Mouse (Mus musculus) kidney, postnatal 14 days (tissue): Measurements from ENCODE around the gene Nisch.

Experiments used
- DNase-seq: peaks from one replicate; pipeline ENCODE4 v3.0.0; 2022; ENCODE audit warnings: mixed read lengths

Nisch gene

DNA sequence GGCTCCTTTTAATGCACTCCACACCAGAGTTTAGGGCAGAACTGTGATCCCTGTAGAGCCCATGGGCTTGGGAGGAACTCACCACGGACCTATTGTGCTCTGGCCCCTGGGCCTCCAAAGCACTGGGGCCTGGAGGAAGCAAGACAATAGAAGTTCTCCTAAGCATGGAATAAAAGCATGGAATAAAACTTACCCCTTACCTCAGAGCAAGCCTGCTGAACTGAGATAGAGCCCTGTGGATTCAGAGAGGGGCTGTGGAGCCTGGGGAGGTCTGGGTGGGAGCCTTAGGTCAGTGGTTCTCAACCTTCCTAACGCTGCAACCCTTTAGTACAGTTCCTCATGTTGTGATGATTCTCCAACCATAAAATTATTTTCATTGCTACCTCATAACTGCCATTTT, at the start of gene Nisch:
Nisch (minus strand) TSS at position 101 of the 400 bp plus-strand sequence.
- DNase-seq, result no peak

DNA sequence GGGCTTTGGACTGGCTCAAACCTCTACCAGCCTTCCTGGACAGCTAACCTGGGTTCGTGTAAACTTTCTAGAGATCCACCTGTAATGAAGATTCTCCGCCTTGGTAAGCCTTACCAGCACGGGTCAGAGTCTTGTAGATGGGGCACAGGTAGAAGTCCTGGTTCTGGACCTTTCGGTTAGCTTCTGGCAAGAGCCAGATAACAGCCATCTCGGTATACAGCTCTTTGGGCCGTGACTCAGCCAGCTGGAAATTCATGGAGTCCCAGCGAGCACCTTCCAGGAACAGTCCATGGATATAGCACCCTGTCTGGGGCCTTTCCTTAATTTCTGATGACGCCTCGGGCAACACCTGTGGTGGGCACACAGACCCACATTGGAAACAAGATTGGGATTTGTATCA, 44.2 kb upstream of the Nisch start:
- DNase-seq, result no peak

GRCm38 (mm10) chr14:31260374-31260773, 43.6 kb upstream of the Nisch start:
- no peak for DNase-seq

DNA sequence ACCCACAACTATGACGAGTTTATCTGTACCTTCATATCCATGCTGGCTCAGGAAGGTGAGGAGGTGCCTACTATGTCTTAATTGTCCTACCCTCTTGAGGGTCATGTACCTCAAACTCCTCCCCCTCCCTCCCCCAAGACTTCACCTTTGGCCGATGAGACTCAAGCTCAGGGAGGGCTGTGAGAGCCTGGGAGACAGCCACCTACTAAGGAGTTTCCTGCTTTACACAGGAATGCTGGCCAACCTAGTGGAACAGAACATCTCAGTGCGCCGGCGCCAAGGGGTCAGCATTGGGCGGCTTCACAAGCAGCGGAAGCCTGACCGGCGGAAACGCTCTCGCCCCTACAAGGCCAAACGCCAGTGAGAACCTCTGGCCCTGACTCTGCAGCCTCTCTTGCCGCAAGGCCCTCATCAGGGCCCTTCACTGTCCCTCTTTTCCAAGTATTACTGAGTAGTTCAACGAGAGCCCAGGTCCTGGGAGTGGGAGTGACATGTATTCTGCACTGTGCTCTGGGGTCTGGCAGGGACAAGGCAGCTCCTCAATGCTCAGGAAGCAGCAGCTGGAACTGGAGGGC, 41.8 kb upstream of the Nisch start:
- DNase-seq, result peak; percentile 64

DNA sequence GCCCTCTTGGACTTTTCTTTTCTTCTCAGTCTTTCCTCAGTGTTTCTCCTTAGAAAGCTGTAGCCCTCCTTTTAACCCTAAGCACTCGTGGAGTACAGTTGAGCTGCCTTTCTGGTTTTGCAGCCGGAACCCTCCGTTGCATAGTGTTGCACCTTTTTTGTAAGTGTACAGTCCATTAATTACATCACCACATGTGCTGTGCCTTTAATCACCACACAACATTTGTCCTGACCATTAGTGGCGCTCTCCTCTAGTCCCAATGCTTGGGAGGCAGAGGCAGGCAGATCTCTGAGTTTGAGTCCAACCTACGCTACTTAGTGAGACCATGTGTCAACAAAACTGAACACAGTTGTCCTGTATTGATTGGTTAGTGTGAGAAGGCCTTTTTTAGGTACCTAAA, 35.3 kb upstream of the Nisch start:
- DNase-seq, result no peak

- no peak for DNase-seq
These were observed 34.9 kb upstream of the Nisch start for GRCm38 (mm10) chr14:31251626-31252025.

- DNase-seq, result peak; percentile 97
These were observed 34.4 kb upstream of the Nisch start, which contains the start of the genes Phf7 and Bap1 for GRCm38 (mm10) chr14:31251084-31251604. Phf7 (minus strand) TSS chr14:31251317. Bap1 (plus strand) TSS chr14:31251450.

- DNase-seq, result no peak
These were observed 33.7 kb upstream of the Nisch start for GRCm38 (mm10) chr14:31250222-31251083.

- no peak for DNase-seq
These were observed 31.6 kb upstream of the Nisch start for GRCm38 (mm10) chr14:31248396-31248795.

GRCm38 (mm10) chr14:31245946-31246345, 29.2 kb upstream of the Nisch start:
- no peak for DNase-seq

DNA sequence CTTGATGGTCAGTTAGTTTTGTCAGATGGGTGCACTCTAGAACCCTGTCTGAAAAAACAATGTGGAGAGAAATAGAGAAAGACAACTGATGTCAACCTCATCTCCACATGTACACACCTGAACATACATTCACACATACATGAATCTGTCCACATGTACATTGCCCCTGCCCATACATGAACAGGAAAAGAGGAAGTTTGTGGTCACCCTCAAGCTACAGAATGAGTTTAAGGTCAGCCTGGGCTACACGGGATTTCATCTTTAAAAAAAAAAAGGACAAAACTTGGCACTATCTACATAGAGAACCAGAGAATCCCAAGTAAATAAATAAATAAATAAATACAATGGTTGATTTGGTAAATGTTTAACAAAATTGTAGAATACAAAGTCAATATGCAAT, 28.0 kb upstream of the Nisch start:
- DNase-seq, result no peak

DNA sequence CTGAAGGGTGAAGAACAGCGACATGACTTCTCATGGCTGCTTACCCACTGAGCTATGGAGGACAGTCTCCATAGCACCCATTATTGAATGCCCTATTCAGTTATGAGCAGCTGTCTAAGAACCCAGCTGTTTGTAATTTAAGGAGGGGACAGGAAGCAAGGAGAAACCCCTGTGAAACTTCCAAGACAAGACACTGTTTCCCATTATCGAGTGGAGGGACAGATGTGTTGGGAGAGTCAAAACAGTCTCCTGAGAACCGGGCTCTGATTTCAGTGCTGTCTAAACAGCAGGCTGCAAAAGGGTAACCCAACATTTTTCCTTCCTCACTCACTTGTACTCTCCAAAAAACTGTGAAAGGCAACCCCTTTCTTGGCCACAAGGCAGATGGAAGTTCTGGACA, 23.8 kb upstream of the Nisch start:
- no peak for DNase-seq

GRCm38 (mm10) chr14:31237101-31237882, 20.5 kb upstream of the Nisch start:
- no peak for DNase-seq

GRCm38 (mm10) chr14:31233996-31234591, 17.3 kb upstream of the Nisch start:
- DNase-seq, result peak; percentile 85

DNA sequence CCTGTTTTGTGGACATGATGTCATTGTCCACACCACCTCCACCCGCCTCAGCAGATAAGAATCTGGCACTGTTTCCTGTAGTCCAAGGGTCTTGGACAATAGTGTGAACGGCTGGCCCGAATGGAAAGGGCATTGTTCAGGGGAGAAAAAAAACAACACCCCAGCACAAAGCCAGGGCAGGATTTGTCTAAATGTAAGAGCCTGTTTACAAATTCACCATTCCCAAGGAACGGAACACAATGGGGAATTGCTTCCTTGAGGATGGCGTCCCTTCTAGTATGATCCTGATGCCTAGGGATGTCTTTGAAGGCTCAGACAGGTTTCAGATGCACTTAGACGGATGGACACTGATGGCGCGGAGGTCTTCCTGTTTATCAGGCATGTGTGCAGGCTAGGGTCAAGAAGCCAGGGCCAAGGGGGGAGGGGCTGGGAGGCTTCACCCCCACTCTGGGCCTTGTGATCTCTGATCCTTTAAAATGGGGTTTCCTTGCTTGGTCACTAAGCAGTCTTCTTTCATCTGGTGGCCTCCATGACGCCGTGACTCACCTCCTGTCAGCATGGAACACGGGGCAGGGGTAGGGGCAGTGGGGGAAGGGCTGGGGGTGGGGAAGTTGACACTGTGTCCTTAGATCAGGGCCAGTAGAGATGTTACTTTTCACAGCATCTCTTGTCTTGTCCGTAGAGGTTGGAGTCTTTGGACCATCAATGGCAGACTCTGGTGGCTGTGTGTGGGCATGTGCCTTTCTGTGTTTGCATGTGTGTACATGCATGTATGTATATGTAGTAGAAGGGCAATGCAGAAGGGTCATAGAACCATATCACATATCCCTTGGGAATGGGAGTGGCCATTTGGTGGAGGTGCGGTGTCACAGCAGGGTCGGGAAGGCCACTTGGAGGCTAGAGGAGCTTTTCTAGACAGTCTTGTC, 16.6 kb upstream of the Nisch start:
- peak; percentile 59 for DNase-seq

GRCm38 (mm10) chr14:31232404-31233069, 15.8 kb upstream of the Nisch start:
- DNase-seq, result no peak

GRCm38 (mm10) chr14:31230442-31230841, 13.7 kb upstream of the Nisch start:
- no peak for DNase-seq

DNA sequence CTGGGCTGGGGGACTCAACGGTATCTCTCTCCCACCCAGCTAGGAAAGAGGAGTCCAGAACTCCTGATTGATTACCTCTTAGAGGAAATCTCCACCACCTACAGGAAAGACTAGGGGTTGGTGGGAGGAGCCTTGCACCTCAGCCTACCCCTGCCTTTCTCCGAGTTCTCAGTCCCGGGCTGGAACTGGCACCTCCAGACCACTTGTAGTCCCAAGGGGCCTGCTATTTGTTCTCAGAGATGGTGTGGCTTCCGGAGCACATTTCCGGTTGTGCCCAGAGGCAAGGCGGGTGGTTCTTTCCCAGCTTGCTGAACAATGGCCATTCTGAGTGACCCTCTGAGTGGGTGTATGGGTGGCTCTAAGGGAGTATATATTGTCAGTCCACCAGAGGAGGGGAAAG, 11.5 kb upstream of the Nisch start:
- DNase-seq, result peak; percentile 58

DNA sequence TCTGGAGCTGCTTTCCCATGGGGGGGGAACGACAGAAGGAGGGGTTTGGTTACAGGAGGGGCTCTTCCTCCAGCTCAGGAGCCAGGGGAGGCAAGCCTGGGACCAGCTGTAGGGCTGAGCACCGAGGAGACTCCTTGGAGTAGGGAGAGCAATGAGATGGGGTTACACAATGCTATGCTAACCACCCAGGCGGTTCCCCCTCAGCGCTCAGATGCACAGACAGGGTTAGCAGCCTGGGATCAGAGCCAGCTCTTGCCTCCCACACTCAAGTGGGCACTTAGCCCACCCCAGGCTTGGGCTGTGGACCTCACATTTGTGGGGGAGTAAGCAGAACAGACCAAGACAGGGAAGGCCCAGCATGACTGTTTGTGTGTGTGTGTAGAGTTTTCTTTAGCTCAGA, 10.2 kb upstream of the Nisch start:
- DNase-seq, result peak; percentile 53

- peak; percentile 86 for DNase-seq
These were observed 920 bp upstream of the Nisch start, which contains the start of gene Sema3g for GRCm38 (mm10) chr14:31217666-31218065. Sema3g (plus strand) TSS chr14:31217860.
